Mouse (Mus musculus): ENCODE measurements around the gene Tbc1d23.

- TF ChIP-seq CTCF (IDR thresholded peaks at IDR 0.05; ENCODE audit: low read depth, low read length) = no peak
- no peak for TF ChIP-seq POLR2A (IDR thresholded peaks at IDR 0.05; ENCODE audit: borderline replicate concordance, low read depth, low read length)
Observed at GRCm38 (mm10) chr16:57171570-57171969, 59.7 kb downstream of the Tbc1d23 start.
